Mouse (Mus musculus): ENCODE measurements around the gene Akap12.

Gene Akap12

GRCm38 (mm10) chr10:4284781-4285180 is 18.6 kb downstream of the Akap12 start:
- DNase-seq (ENCODE audit: extremely low read depth, low read depth): peak; percentile 22

GRCm38 (mm10) chr10:4285752-4286151 is 19.6 kb downstream of the Akap12 start:
- no peak for DNase-seq (ENCODE audit: extremely low read depth, low read depth)

GRCm38 (mm10) chr10:4289171-4289570 is 23.0 kb downstream of the Akap12 start:
- no peak for DNase-seq (ENCODE audit: extremely low read depth, low read depth)

GRCm38 (mm10) chr10:4289636-4290035 is 23.5 kb downstream of the Akap12 start:
- DNase-seq (ENCODE audit: extremely low read depth, low read depth): no peak

GRCm38 (mm10) chr10:4290145-4290544 is 24.0 kb downstream of the Akap12 start:
- DNase-seq (ENCODE audit: extremely low read depth, low read depth): no peak

- DNase-seq (ENCODE audit: extremely low read depth, low read depth): no peak
These were observed 24.4 kb downstream of the Akap12 start for GRCm38 (mm10) chr10:4290561-4290960.

GRCm38 (mm10) chr10:4293418-4293817 is 27.2 kb downstream of the Akap12 start:
- DNase-seq (ENCODE audit: extremely low read depth, low read depth): no peak

- no peak for DNase-seq (ENCODE audit: extremely low read depth, low read depth)
These were observed 37.4 kb downstream of the Akap12 start for GRCm38 (mm10) chr10:4303558-4303957.

- DNase-seq (ENCODE audit: extremely low read depth, low read depth): no peak
These were observed 57.7 kb downstream of the Akap12 start for GRCm38 (mm10) chr10:4323885-4324284.

- DNase-seq (ENCODE audit: extremely low read depth, low read depth): no peak
These were observed 59.4 kb downstream of the Akap12 start for GRCm38 (mm10) chr10:4325562-4325961.

GRCm38 (mm10) chr10:4327716-4328115 is 61.5 kb downstream of the Akap12 start:
- no peak for DNase-seq (ENCODE audit: extremely low read depth, low read depth)

- no peak for DNase-seq (ENCODE audit: extremely low read depth, low read depth)
These were observed 66.2 kb downstream of the Akap12 start for GRCm38 (mm10) chr10:4332228-4332979.

- DNase-seq (ENCODE audit: extremely low read depth, low read depth): peak; percentile 41
These were observed 67.1 kb downstream of the Akap12 start for GRCm38 (mm10) chr10:4333319-4333718.

GRCm38 (mm10) chr10:4334039-4334683 is 68.0 kb downstream of the Akap12 start:
- DNase-seq (ENCODE audit: extremely low read depth, low read depth): peak; percentile 70

- peak; percentile 51 for DNase-seq (ENCODE audit: extremely low read depth, low read depth)
These were observed 72.8 kb downstream of the Akap12 start for GRCm38 (mm10) chr10:4338863-4339461.

GRCm38 (mm10) chr10:4341430-4341829 is 75.2 kb downstream of the Akap12 start:
- DNase-seq (ENCODE audit: extremely low read depth, low read depth): no peak

GRCm38 (mm10) chr10:4346489-4347135 is 80.4 kb downstream of the Akap12 start:
- DNase-seq (ENCODE audit: extremely low read depth, low read depth): peak; percentile 71

GRCm38 (mm10) chr10:4347136-4347492 is 80.9 kb downstream of the Akap12 start:
- no peak for DNase-seq (ENCODE audit: extremely low read depth, low read depth)

GRCm38 (mm10) chr10:4347591-4347990 is 81.4 kb downstream of the Akap12 start:
- no peak for DNase-seq (ENCODE audit: extremely low read depth, low read depth)

- DNase-seq (ENCODE audit: extremely low read depth, low read depth): no peak
These were observed 88.4 kb downstream of the Akap12 start for GRCm38 (mm10) chr10:4354371-4355260.

GRCm38 (mm10) chr10:4355882-4356451 is 89.8 kb downstream of the Akap12 start:
- no peak for DNase-seq (ENCODE audit: extremely low read depth, low read depth)
